Mouse (Mus musculus): ENCODE results near the gene Marc1. TPM values are rescaled to one million over a fixed set of nuclear protein-coding genes. Genes with fewer than 3 reads are reported as not detected.

Marc1 gene
- polyA plus RNA-seq, 1 experiment, result not detected

- peaks cover 8% of the 10 kb centered on the region for H3K4me1 ChIP-seq (ENCODE audit: control insufficient read depth)
- H3K27me3 ChIP-seq (ENCODE audit: control insufficient read depth), result no peaks in the 10 kb centered on the region
- TF ChIP-seq GATA1 (IDR thresholded peaks at IDR 0.05; ENCODE audit: low read length), result no peak
- TF ChIP-seq TAL1 (IDR thresholded peaks at IDR 0.05; ENCODE audit: low read length), result no peak
- no peaks in the 10 kb centered on the region for H3K9me3 ChIP-seq (ENCODE audit: control insufficient read depth, low read length)
- H3K36me3 ChIP-seq (ENCODE audit: control insufficient read depth), result peaks cover 62% of the 10 kb centered on the region
- H3K4me3 ChIP-seq (replicated peaks), result no peak overlapping the region
These were observed 16.1 kb upstream of the Marc1 start for GRCm38 (mm10) chr1:184827175-184827701.

- peaks cover 8% of the 10 kb centered on the region for H3K4me1 ChIP-seq (ENCODE audit: control insufficient read depth)
- H3K36me3 ChIP-seq (ENCODE audit: control insufficient read depth), result peaks cover 57% of the 10 kb centered on the region
- no peaks in the 10 kb centered on the region for H3K27me3 ChIP-seq (ENCODE audit: control insufficient read depth)
- no peak for TF ChIP-seq TAL1 (IDR thresholded peaks at IDR 0.05; ENCODE audit: low read length)
- TF ChIP-seq GATA1 (IDR thresholded peaks at IDR 0.05; ENCODE audit: low read length), result no peak
- no peaks in the 10 kb centered on the region for H3K9me3 ChIP-seq (ENCODE audit: control insufficient read depth, low read length)
- no peak overlapping the region for H3K4me3 ChIP-seq (replicated peaks)
These were observed 14.0 kb upstream of the Marc1 start for GRCm38 (mm10) chr1:184825093-184825492.

- TF ChIP-seq GATA1 (IDR thresholded peaks at IDR 0.05; ENCODE audit: low read length), result no peak
- TF ChIP-seq TAL1 (IDR thresholded peaks at IDR 0.05; ENCODE audit: low read length), result no peak
- H3K27me3 ChIP-seq (ENCODE audit: control insufficient read depth), result no peaks in the 10 kb centered on the region
- no peaks in the 10 kb centered on the region for H3K9me3 ChIP-seq (ENCODE audit: control insufficient read depth, low read length)
- peaks cover 55% of the 10 kb centered on the region for H3K36me3 ChIP-seq (ENCODE audit: control insufficient read depth)
- peaks cover 8% of the 10 kb centered on the region for H3K4me1 ChIP-seq (ENCODE audit: control insufficient read depth)
- H3K4me3 ChIP-seq (replicated peaks), result no peak overlapping the region
These were observed 13.3 kb upstream of the Marc1 start for GRCm38 (mm10) chr1:184824439-184824851.

- H3K36me3 ChIP-seq (ENCODE audit: control insufficient read depth), result peaks cover 61% of the 10 kb centered on the region
- TF ChIP-seq GATA1 (IDR thresholded peaks at IDR 0.05; ENCODE audit: low read length) (no peak), TAL1 (IDR thresholded peaks at IDR 0.05; ENCODE audit: low read length) (no peak)
- no peaks in the 10 kb centered on the region for H3K9me3 ChIP-seq (ENCODE audit: control insufficient read depth, low read length)
- peaks cover 8% of the 10 kb centered on the region for H3K4me1 ChIP-seq (ENCODE audit: control insufficient read depth)
- H3K27me3 ChIP-seq (ENCODE audit: control insufficient read depth), result no peaks in the 10 kb centered on the region
- H3K4me3 ChIP-seq (replicated peaks), result no peak overlapping the region
These were observed 11.6 kb upstream of the Marc1 start for GRCm38 (mm10) chr1:184822678-184823077.

GRCm38 (mm10) chr1:184817768-184818167, 6.7 kb upstream of the Marc1 start:
- Histone ChIP-seq H3K4me3 (replicated peaks) (no peak overlapping the region), H3K4me1 (ENCODE audit: control insufficient read depth) (no peaks in the 10 kb centered on the region), H3K27me3 (ENCODE audit: control insufficient read depth) (no peaks in the 10 kb centered on the region), H3K36me3 (ENCODE audit: control insufficient read depth) (peaks cover 69% of the 10 kb centered on the region), H3K9me3 (ENCODE audit: control insufficient read depth, low read length) (no peaks in the 10 kb centered on the region)
- TF ChIP-seq TAL1 (IDR thresholded peaks at IDR 0.05; ENCODE audit: low read length) (no peak), GATA1 (IDR thresholded peaks at IDR 0.05; ENCODE audit: low read length) (no peak)

- TF ChIP-seq GATA1 (IDR thresholded peaks at IDR 0.05; ENCODE audit: low read length), result no peak
- TF ChIP-seq TAL1 (IDR thresholded peaks at IDR 0.05; ENCODE audit: low read length), result no peak
- peaks cover 25% of the 10 kb centered on the region for H3K36me3 ChIP-seq (ENCODE audit: control insufficient read depth)
- H3K4me1 ChIP-seq (ENCODE audit: control insufficient read depth), result no peaks in the 10 kb centered on the region
- peaks cover 10% of the 10 kb centered on the region for H3K27me3 ChIP-seq (ENCODE audit: control insufficient read depth)
- H3K9me3 ChIP-seq (ENCODE audit: control insufficient read depth, low read length), result no peaks in the 10 kb centered on the region
- H3K4me3 ChIP-seq (replicated peaks), result no peak overlapping the region
These were observed 670 bp upstream of the Marc1 start for GRCm38 (mm10) chr1:184811716-184812250.

GRCm38 (mm10) chr1:184809578-184810001, 1.5 kb downstream of the Marc1 start:
- TF ChIP-seq TAL1 (IDR thresholded peaks at IDR 0.05; ENCODE audit: low read length), result no peak
- Histone ChIP-seq H3K36me3 (ENCODE audit: control insufficient read depth) (peaks cover 17% of the 10 kb centered on the region), H3K27me3 (ENCODE audit: control insufficient read depth) (peaks cover 10% of the 10 kb centered on the region), H3K9me3 (ENCODE audit: control insufficient read depth, low read length) (no peaks in the 10 kb centered on the region), H3K4me1 (ENCODE audit: control insufficient read depth) (no peaks in the 10 kb centered on the region), H3K4me3 (replicated peaks) (no peak overlapping the region)

- H3K9me3 ChIP-seq (ENCODE audit: control insufficient read depth, low read length), result no peaks in the 10 kb centered on the region
- TF ChIP-seq TAL1 (IDR thresholded peaks at IDR 0.05; ENCODE audit: low read length) (no peak), GATA1 (IDR thresholded peaks at IDR 0.05; ENCODE audit: low read length) (no peak)
- peaks cover 10% of the 10 kb centered on the region for H3K27me3 ChIP-seq (ENCODE audit: control insufficient read depth)
- H3K4me1 ChIP-seq (ENCODE audit: control insufficient read depth), result no peaks in the 10 kb centered on the region
- H3K4me3 ChIP-seq (replicated peaks), result no peak overlapping the region
- peaks cover 14% of the 10 kb centered on the region for H3K36me3 ChIP-seq (ENCODE audit: control insufficient read depth)
These were observed 2.6 kb downstream of the Marc1 start for GRCm38 (mm10) chr1:184808418-184809012.

- Histone ChIP-seq H3K4me3 (replicated peaks) (no peak overlapping the region), H3K36me3 (ENCODE audit: control insufficient read depth) (peaks cover 8% of the 10 kb centered on the region), H3K4me1 (ENCODE audit: control insufficient read depth) (no peaks in the 10 kb centered on the region), H3K27me3 (ENCODE audit: control insufficient read depth) (peaks cover 10% of the 10 kb centered on the region), H3K9me3 (ENCODE audit: control insufficient read depth, low read length) (no peaks in the 10 kb centered on the region)
- no peak for TF ChIP-seq TAL1 (IDR thresholded peaks at IDR 0.05; ENCODE audit: low read length)
- TF ChIP-seq GATA1 (IDR thresholded peaks at IDR 0.05; ENCODE audit: low read length), result no peak
These were observed 3.3 kb downstream of the Marc1 start for GRCm38 (mm10) chr1:184807627-184808417.
